29 mouse cellular contexts compared by ENCODE assay signal in genomic region chr2:25320084-25320483, GRCm38 (mm10). TPM values are rescaled to one million over a fixed set of nuclear protein-coding genes. Genes with fewer than 3 reads are reported as not detected.
"Had no signal": no experiment of that assay in that cellular context is flagged by ENCODE, and none has a peak within 500 bp of the region (broad histone marks: within the 10 kb centered on the region; RNA-seq: fewer than 3 reads in every experiment).

No protein-coding gene starts in this region.

- H3K36me3 ChIP-seq: kidney, embryonic 15.5 days; limb, embryonic 10.5 days; limb, embryonic 13.5 days; liver, embryonic 12.5 days; liver, embryonic 15.5 days; lung, embryonic 15.5 days; neural tube, embryonic 12.5 days; stomach, embryonic 15.5 days had no signal

- H3K4me3 ChIP-seq: kidney, embryonic 15.5 days; limb, embryonic 10.5 days; limb, embryonic 13.5 days; liver, embryonic 12.5 days; liver, embryonic 15.5 days; lung, embryonic 15.5 days; megakaryocyte, embryonic 14.5 days; neural tube, embryonic 12.5 days; stomach, embryonic 15.5 days had no signal

- ATAC-seq: intestine, postnatal 0 days; liver, embryonic 12.5 days had no signal

- DNase-seq: kidney, adult 8-10 months; kidney, postnatal 10 days; kidney, postnatal 36 days; layer of hippocampus, adult 9-11 months; liver; lung, adult 18-20 months; lung, postnatal 10 days; lung, postnatal 36 days; midbrain, embryonic 14.5 days; right cerebral cortex, postnatal 4 days; spleen, adult 18-20 months; thymus, adult 18-20 months; thymus, postnatal 36 days had no signal

- H3K9me3 ChIP-seq: kidney, embryonic 15.5 days; limb, embryonic 10.5 days; limb, embryonic 13.5 days; liver, embryonic 12.5 days; liver, embryonic 15.5 days; lung, embryonic 15.5 days; neural tube, embryonic 12.5 days; neural tube, embryonic 15.5 days; stomach, embryonic 15.5 days had no signal

- H3K4me2 ChIP-seq: kidney, embryonic 15.5 days; liver, embryonic 12.5 days; liver, embryonic 15.5 days; stomach, embryonic 15.5 days had no signal

- H3K9ac ChIP-seq: kidney, embryonic 15.5 days; limb, embryonic 13.5 days; liver, embryonic 12.5 days; liver, embryonic 15.5 days; lung, embryonic 15.5 days; neural tube, embryonic 12.5 days; stomach, embryonic 15.5 days had no signal

- H3K27ac ChIP-seq: kidney, embryonic 15.5 days; limb, embryonic 10.5 days; limb, embryonic 13.5 days; liver, embryonic 12.5 days; liver, embryonic 15.5 days; lung, embryonic 15.5 days; neural tube, embryonic 12.5 days; stomach, embryonic 15.5 days had no signal

RNA-seq across cellular contexts. Expression of gene Grin1, which starts 1.1 kb away (rescaled TPM):
- polyA plus RNA-seq: liver, embryonic 15.5 days had no signal

RNA-seq across cellular contexts. Expression of gene Lrrc26, which starts 30.4 kb away (rescaled TPM):
- total RNA-seq: layer of hippocampus, postnatal 25 days; left cerebral cortex, adult 18-20 months; left cerebral cortex, postnatal 25 days had no signal
- polyA plus RNA-seq: kidney, embryonic 15.5 days; limb, embryonic 10.5 days; limb, embryonic 13.5 days; liver, embryonic 12.5 days; liver, embryonic 15.5 days; midbrain, embryonic 11.5 days; neural tube, embryonic 12.5 days had no signal

RNA-seq across cellular contexts. Expression of gene Tmem210, which starts 32.1 kb away (rescaled TPM):
- total RNA-seq: layer of hippocampus, postnatal 25 days; left cerebral cortex, adult 18-20 months; left cerebral cortex, postnatal 25 days had no signal
- polyA plus RNA-seq: intestine, postnatal 0 days; kidney, embryonic 15.5 days; limb, embryonic 10.5 days; limb, embryonic 13.5 days; liver, embryonic 12.5 days; liver, embryonic 15.5 days; lung, embryonic 15.5 days; midbrain, embryonic 11.5 days; midbrain, embryonic 14.5 days; neural tube, embryonic 12.5 days; neural tube, embryonic 15.5 days; stomach, embryonic 15.5 days; urinary bladder, adult 2 months had no signal
